Comparison of ENCODE assay signal across 10 mouse cellular contexts in genomic region chr19:4036327-4037045, GRCm38 (mm10). TPM values are rescaled to one million over a fixed set of nuclear protein-coding genes. Genes with fewer than 3 reads are reported as not detected.
DNase-seq lines count a peak whose midpoint lies in the region; ATAC-seq lines count a peak whose summit lies in the region.
"Had no signal": no experiment of that assay in that cellular context is flagged by ENCODE, and none has a peak within 500 bp of the region (broad histone marks: within the 10 kb centered on the region; RNA-seq: fewer than 3 reads in every experiment).

No protein-coding gene starts in this region.

- H3K9me3 ChIP-seq in heart, embryonic 15.5 days (replicated peaks): no peaks in the 10 kb centered on the region
- H3K9me3 ChIP-seq in embryonic facial prominence, embryonic 10.5 days: no peaks in the 10 kb centered on the region
- H3K9me3 ChIP-seq in intestine, embryonic 15.5 days: no peaks in the 10 kb centered on the region
- no peaks in the 10 kb centered on the region for H3K9me3 ChIP-seq in midbrain, embryonic 16.5 days (replicated peaks; ENCODE audit: control insufficient read depth, low read length, poor library complexity, severe bottlenecking)

- H3K36me3 ChIP-seq in heart, embryonic 15.5 days: no peaks in the 10 kb centered on the region; the same call in 1 of the 2 replicates
- H3K36me3 ChIP-seq in embryonic facial prominence, embryonic 10.5 days (replicated peaks): peaks cover 13% of the 10 kb centered on the region
- no peaks in the 10 kb centered on the region for H3K36me3 ChIP-seq in intestine, embryonic 15.5 days
- no peaks in the 10 kb centered on the region for H3K36me3 ChIP-seq in midbrain, embryonic 16.5 days (ENCODE audit: control insufficient read depth, insufficient read depth, low read length)

- WGBS in heart, embryonic 15.5 days: 75% methylated on average over 12 of the region's 12 CpGs
- WGBS in embryonic facial prominence, embryonic 10.5 days: 74% methylated on average over 12 of the region's 12 CpGs
- WGBS in intestine, embryonic 15.5 days: 61% methylated on average over 12 of the region's 12 CpGs
- WGBS in midbrain, embryonic 16.5 days: 75% methylated on average over 12 of the region's 12 CpGs

- no peak for ATAC-seq in heart, embryonic 15.5 days (replicated peaks; ENCODE audit: insufficient number of reproducible peaks, insufficient read depth, low FRiP score, low read depth)
- peak; percentile 68 for ATAC-seq in intestine, embryonic 15.5 days
- ATAC-seq in midbrain, embryonic 16.5 days: no peak
- no peak for ATAC-seq in CD4-positive, CD25-positive, alpha-beta regulatory T cell, adult 4 months
- ATAC-seq in erythroid progenitor cell, adult 5-6 weeks (replicated peaks; ENCODE audit: low FRiP score, poor library complexity, severe bottlenecking): no peak

- intact Hi-C loops in heart, postnatal 36 days (cut with DNase I): no loop called here

- H3K9ac ChIP-seq in heart, embryonic 15.5 days: no peak overlapping the region
- no peak overlapping the region for H3K9ac ChIP-seq in intestine, embryonic 15.5 days
- H3K9ac ChIP-seq in midbrain, embryonic 16.5 days (ENCODE audit: low read depth, low read length): no peak overlapping the region

- no peak overlapping the region for H3K27ac ChIP-seq in heart, embryonic 15.5 days
- H3K27ac ChIP-seq in embryonic facial prominence, embryonic 10.5 days (replicated peaks): peak overlapping the region; percentile 41; the same call in 1 of the 2 replicates
- H3K27ac ChIP-seq in intestine, embryonic 15.5 days: peak overlapping the region; percentile 36; the same call in 1 of the 2 replicates
- no peak overlapping the region for H3K27ac ChIP-seq in midbrain, embryonic 16.5 days (ENCODE audit: low read length)

- peaks cover 19% of the 10 kb centered on the region for H3K4me1 ChIP-seq in heart, embryonic 15.5 days (replicated peaks)
- H3K4me1 ChIP-seq in embryonic facial prominence, embryonic 10.5 days: peaks cover 24% of the 10 kb centered on the region
- peaks cover 23% of the 10 kb centered on the region for H3K4me1 ChIP-seq in intestine, embryonic 15.5 days (replicated peaks)
- H3K4me1 ChIP-seq in midbrain, embryonic 16.5 days (ENCODE audit: control insufficient read depth, insufficient read depth, low read length): peaks cover 14% of the 10 kb centered on the region

- no peaks in the 10 kb centered on the region for H3K27me3 ChIP-seq in heart, embryonic 15.5 days
- no peaks in the 10 kb centered on the region for H3K27me3 ChIP-seq in embryonic facial prominence, embryonic 10.5 days (replicated peaks; ENCODE audit: low read depth, poor library complexity, severe bottlenecking)
- H3K27me3 ChIP-seq in intestine, embryonic 15.5 days (replicated peaks): no peaks in the 10 kb centered on the region
- H3K27me3 ChIP-seq in midbrain, embryonic 16.5 days (ENCODE audit: control insufficient read depth, insufficient read depth, low read depth, low read length): no peaks in the 10 kb centered on the region

- H3K4me2 ChIP-seq in heart, embryonic 15.5 days: peak overlapping the region; percentile 20; the same call in 1 of the 2 replicates
- peak overlapping the region; percentile 52 for H3K4me2 ChIP-seq in intestine, embryonic 15.5 days (replicated peaks)
- peak overlapping the region; percentile 37 for H3K4me2 ChIP-seq in midbrain, embryonic 16.5 days (ENCODE audit: low read length)

- H3K4me3 ChIP-seq in heart, embryonic 15.5 days: no peak overlapping the region
- H3K4me3 ChIP-seq in embryonic facial prominence, embryonic 10.5 days: peak overlapping the region; percentile 27; the same call in 1 of the 2 replicates
- H3K4me3 ChIP-seq in intestine, embryonic 15.5 days (replicated peaks): peak overlapping the region; percentile 12
- no peak overlapping the region for H3K4me3 ChIP-seq in midbrain, embryonic 16.5 days (ENCODE audit: low read depth, low read length)

- DNase-seq in heart, postnatal 36 days: no peak
- no peak for DNase-seq in embryonic facial prominence, embryonic 10.5 days (ENCODE audit: low spot score)
- no peak for DNase-seq in cerebellum, postnatal 25 days
- DNase-seq: heart, adult 2 months had no signal

RNA-seq across cellular contexts. Expression of gene Gstp1, which starts 1.3 kb away (rescaled TPM):
- polyA plus RNA-seq in heart, embryonic 15.5 days (2015; fragmentation: Nextera tagmentation; extraction: Ambion mirVana): 387 and 406 TPM in 2 replicates
- 100 to 1,000 TPM; 339 to 350 TPM for total RNA-seq in heart, postnatal 36 days (2021)
- 456 and 458 TPM in 2 replicates for polyA plus RNA-seq in embryonic facial prominence, embryonic 10.5 days (2016; fragmentation: Nextera tagmentation; extraction: Ambion mirVana)
- 973 and 1,014 TPM in 2 replicates for polyA plus RNA-seq in intestine, embryonic 15.5 days (2015; fragmentation: Nextera tagmentation; extraction: Ambion mirVana)
- polyA plus RNA-seq in midbrain, embryonic 16.5 days (2015; fragmentation: Nextera tagmentation; extraction: Ambion mirVana): 534 and 577 TPM in 2 replicates
- 100 to 1,000 TPM; 543 to 655 TPM for polyA plus RNA-seq in CD4-positive, CD25-positive, alpha-beta regulatory T cell, adult 4 months (2017; shearing (Covaris generic))
- 115 and 185 TPM in 2 replicates for total RNA-seq in erythroid progenitor cell, adult 5-6 weeks (2015; ENCODE audit: low replicate concordance)
- 22.8 and 23.9 TPM in 2 replicates for total RNA-seq in erythroid progenitor cell, adult 5-6 weeks (2017; ENCODE audit: low replicate concordance)

RNA-seq across cellular contexts. Expression of gene Gstp2, which starts 9.3 kb away (rescaled TPM):
- 9.2 and 11.1 TPM in 2 replicates for polyA plus RNA-seq in heart, embryonic 15.5 days (2015; fragmentation: Nextera tagmentation; extraction: Ambion mirVana)
- total RNA-seq in heart, postnatal 36 days (2021): 100 to 1,000 TPM; 120 to 124 TPM
- 3.7 and 9.1 TPM in 2 replicates for polyA plus RNA-seq in embryonic facial prominence, embryonic 10.5 days (2016; fragmentation: Nextera tagmentation; extraction: Ambion mirVana)
- 24.3 and 35.8 TPM in 2 replicates for polyA plus RNA-seq in intestine, embryonic 15.5 days (2015; fragmentation: Nextera tagmentation; extraction: Ambion mirVana)
- polyA plus RNA-seq in midbrain, embryonic 16.5 days (2015; fragmentation: Nextera tagmentation; extraction: Ambion mirVana): 1.3 and 5.2 TPM in 2 replicates
- polyA plus RNA-seq in CD4-positive, CD25-positive, alpha-beta regulatory T cell, adult 4 months (2017; shearing (Covaris generic)): 1 to 10 TPM; 4.2 to 5.3 TPM
- total RNA-seq in erythroid progenitor cell, adult 5-6 weeks (2015; ENCODE audit: low replicate concordance): 3.2 TPM in 1 of 2 replicates, not detected in the other
- 3.2 TPM in 1 of 2 replicates, not detected in the other for total RNA-seq in erythroid progenitor cell, adult 5-6 weeks (2017; ENCODE audit: low replicate concordance)
- total RNA-seq: neutrophil, adult 5-6 weeks had no signal

RNA-seq across cellular contexts. Expression of gene Gstp3, which starts 22.9 kb away (rescaled TPM):
- polyA plus RNA-seq in heart, embryonic 15.5 days (2015; fragmentation: Nextera tagmentation; extraction: Ambion mirVana): 0.30 and 0.93 TPM in 2 replicates
- not detected for total RNA-seq in heart, postnatal 36 days (2021)
- not detected in 2 replicates for polyA plus RNA-seq in embryonic facial prominence, embryonic 10.5 days (2016; fragmentation: Nextera tagmentation; extraction: Ambion mirVana)
- polyA plus RNA-seq in intestine, embryonic 15.5 days (2015; fragmentation: Nextera tagmentation; extraction: Ambion mirVana): 6.9 and 9.2 TPM in 2 replicates
- polyA plus RNA-seq in midbrain, embryonic 16.5 days (2015; fragmentation: Nextera tagmentation; extraction: Ambion mirVana): not detected in 2 replicates
- 100 to 1,000 TPM; 158 to 206 TPM for polyA plus RNA-seq in CD4-positive, CD25-positive, alpha-beta regulatory T cell, adult 4 months (2017; shearing (Covaris generic))
- total RNA-seq in erythroid progenitor cell, adult 5-6 weeks (2015; ENCODE audit: low replicate concordance): 8.8 and 15.9 TPM in 2 replicates
- 16.8 and 19.8 TPM in 2 replicates for total RNA-seq in erythroid progenitor cell, adult 5-6 weeks (2017; ENCODE audit: low replicate concordance)
- total RNA-seq: heart, adult 2 months had no signal

RNA-seq across cellular contexts. Expression of gene Ndufv1, which starts 23.9 kb away (rescaled TPM):
- polyA plus RNA-seq in heart, embryonic 15.5 days (2015; fragmentation: Nextera tagmentation; extraction: Ambion mirVana): 513 and 534 TPM in 2 replicates
- total RNA-seq in heart, postnatal 36 days (2021): 1,000 to 10,000 TPM; 1,111 to 1,164 TPM
- 211 and 217 TPM in 2 replicates for polyA plus RNA-seq in embryonic facial prominence, embryonic 10.5 days (2016; fragmentation: Nextera tagmentation; extraction: Ambion mirVana)
- polyA plus RNA-seq in intestine, embryonic 15.5 days (2015; fragmentation: Nextera tagmentation; extraction: Ambion mirVana): 241 and 274 TPM in 2 replicates
- polyA plus RNA-seq in midbrain, embryonic 16.5 days (2015; fragmentation: Nextera tagmentation; extraction: Ambion mirVana): 234 and 247 TPM in 2 replicates
- polyA plus RNA-seq in CD4-positive, CD25-positive, alpha-beta regulatory T cell, adult 4 months (2017; shearing (Covaris generic)): 100 to 1,000 TPM; 109 to 164 TPM
- total RNA-seq in erythroid progenitor cell, adult 5-6 weeks (2015; ENCODE audit: low replicate concordance): 77.1 and 96.6 TPM in 2 replicates
- 161 and 207 TPM in 2 replicates for total RNA-seq in erythroid progenitor cell, adult 5-6 weeks (2017; ENCODE audit: low replicate concordance)

RNA-seq across cellular contexts. Expression of gene Doc2g, which starts 33.4 kb away (rescaled TPM):
- polyA plus RNA-seq in heart, embryonic 15.5 days (2015; fragmentation: Nextera tagmentation; extraction: Ambion mirVana): 72.2 and 80.1 TPM in 2 replicates
- total RNA-seq in heart, postnatal 36 days (2021): 100 to 1,000 TPM; 174 to 196 TPM
- 4.7 and 5.7 TPM in 2 replicates for polyA plus RNA-seq in embryonic facial prominence, embryonic 10.5 days (2016; fragmentation: Nextera tagmentation; extraction: Ambion mirVana)
- polyA plus RNA-seq in intestine, embryonic 15.5 days (2015; fragmentation: Nextera tagmentation; extraction: Ambion mirVana): 2.8 and 3.8 TPM in 2 replicates
- polyA plus RNA-seq in midbrain, embryonic 16.5 days (2015; fragmentation: Nextera tagmentation; extraction: Ambion mirVana): 8.1 and 9.2 TPM in 2 replicates
- 1 to 10 TPM; 1.1 to 2.1 TPM for polyA plus RNA-seq in CD4-positive, CD25-positive, alpha-beta regulatory T cell, adult 4 months (2017; shearing (Covaris generic))
- total RNA-seq in erythroid progenitor cell, adult 5-6 weeks (2015; ENCODE audit: low replicate concordance): 0.42 TPM in 1 of 2 replicates, not detected in the other
- total RNA-seq in erythroid progenitor cell, adult 5-6 weeks (2017; ENCODE audit: low replicate concordance): 3.0 TPM in 1 of 2 replicates, not detected in the other

Comparison
In these comparisons a context has a peak if more than half of its experiments do, and no peak if none do; other contexts are left out.
1. H3K27ac ChIP-seq: peak in embryonic facial prominence, embryonic 10.5 days (single experiment) and intestine, embryonic 15.5 days (single experiment); none in heart, embryonic 15.5 days (single experiment) and midbrain, embryonic 16.5 days (single experiment).
2. H3K4me3 ChIP-seq: peak in embryonic facial prominence, embryonic 10.5 days (single experiment) and intestine, embryonic 15.5 days (single experiment); none in heart, embryonic 15.5 days (single experiment) and midbrain, embryonic 16.5 days (single experiment).
3. RNA of gene Gstp3, which starts 22.9 kb away (polyA plus RNA-seq): 158 to 206 TPM in CD4-positive, CD25-positive, alpha-beta regulatory T cell, adult 4 months; 6.9 to 9.2 TPM in intestine, embryonic 15.5 days, 0.30 to 0.93 TPM in heart, embryonic 15.5 days, not detected in embryonic facial prominence, embryonic 10.5 days and not detected in midbrain, embryonic 16.5 days; every median in the first group is over 10 times any median in the second.
4. Peak in every context shown above with its lines, with median percentiles within 50 percentile points of each other: H3K4me2 ChIP-seq.